ENCODE assay signal across 22 mouse cellular contexts in genomic region chr7:92977429-92977828, GRCm38 (mm10).
"Had no signal": no experiment of that assay in that cellular context is flagged by ENCODE, and none has a peak within 500 bp of the region (broad histone marks: within the 10 kb centered on the region; RNA-seq: fewer than 3 reads in every experiment).

No protein-coding gene starts in this region.

- H3K9me3 ChIP-seq: midbrain, embryonic 10.5 days; midbrain, embryonic 12.5 days; neural tube, embryonic 13.5 days; neural tube, embryonic 15.5 days; stomach, embryonic 15.5 days had no signal

- H3K4me1 ChIP-seq: midbrain, embryonic 12.5 days; neural tube, embryonic 13.5 days; neural tube, embryonic 15.5 days; stomach, embryonic 15.5 days had no signal

- H3K4me3 ChIP-seq: midbrain, embryonic 10.5 days; midbrain, embryonic 12.5 days; myocyte; neural tube, embryonic 13.5 days; neural tube, embryonic 15.5 days; stomach, embryonic 15.5 days had no signal

- H3K9ac ChIP-seq: liver, embryonic 14.5 days; lung, embryonic 14.5 days; midbrain, embryonic 12.5 days; neural tube, embryonic 13.5 days; neural tube, embryonic 15.5 days; stomach, embryonic 15.5 days had no signal

- H3K36me3 ChIP-seq: midbrain, embryonic 10.5 days; midbrain, embryonic 12.5 days; neural tube, embryonic 13.5 days; neural tube, embryonic 15.5 days; stomach, embryonic 15.5 days had no signal

- H3K27me3 ChIP-seq: neural tube, embryonic 13.5 days; neural tube, embryonic 15.5 days; stomach, embryonic 15.5 days had no signal

- H3K27ac ChIP-seq: liver, embryonic 14.5 days; midbrain, embryonic 10.5 days; midbrain, embryonic 12.5 days; neural tube, embryonic 13.5 days; neural tube, embryonic 15.5 days; stomach, embryonic 15.5 days; stomach, postnatal 0 days had no signal

- ATAC-seq: midbrain, embryonic 16.5 days had no signal

- DNase-seq: lung, adult 18-20 months; lung, embryonic 14.5 days; lung, postnatal 14 days; lung, postnatal 36 days; midbrain, embryonic 14.5 days; retina, postnatal 1 day; right cerebral cortex, adult 18-20 months; right cerebral cortex, postnatal 25 days; right cerebral cortex, postnatal 4 days; spleen, adult 18-20 months; thymus, adult 2 months; thymus, postnatal 25 days; thymus, postnatal 4 days had no signal

- H3K4me2 ChIP-seq: lung, embryonic 14.5 days; midbrain, embryonic 12.5 days; neural tube, embryonic 13.5 days; neural tube, embryonic 15.5 days; stomach, embryonic 15.5 days had no signal
